Mouse (Mus musculus) left cerebral cortex, adult 2 months (tissue): ENCODE measurements around the gene Tmprss4. TPM values are rescaled to one million over a fixed set of nuclear protein-coding genes. Genes with fewer than 3 reads are reported as not detected.

Source experiments
- DNase-seq, 2 experiments: peaks; one replicate each; pipeline ENCODE4 v3.0.0; 2021 to 2022; ENCODE audit warnings: low spot score in 2 of 2, mixed read lengths in 1 of 2; ENCODE audit errors: extremely low spot score in 1 of 2
- H3K27ac ChIP-seq: fragments of 200-600 bp; 2 replicates; pipeline ENCODE4 v1.8.1; 2022
- H3K4me3 ChIP-seq: fragments of 200-600 bp; 2 replicates; pipeline ENCODE4 v1.8.1; 2022
- CTCF ChIP-seq: fragments of 200-600 bp; IDR thresholded peaks from 2 replicates; pipeline ENCODE4 v1.8.1; 2022; ENCODE audit warnings: antibody characterized with exemption, mild to moderate bottlenecking, moderate library complexity
- intact Hi-C: fragments of 180-260 bp; cut with DNase I; formaldehyde crosslinking; loops from one replicate; pipeline ENCODE4 v1.15.1; 2025
- total RNA-seq, 2 experiments: library from RNA; stranded (reverse); gene quantifications; 2 replicates each; pipeline ENCODE4 v1.2.3; 2021

Gene Tmprss4
- total RNA-seq, 2 experiments from 2014 or later, result not detected

DNA sequence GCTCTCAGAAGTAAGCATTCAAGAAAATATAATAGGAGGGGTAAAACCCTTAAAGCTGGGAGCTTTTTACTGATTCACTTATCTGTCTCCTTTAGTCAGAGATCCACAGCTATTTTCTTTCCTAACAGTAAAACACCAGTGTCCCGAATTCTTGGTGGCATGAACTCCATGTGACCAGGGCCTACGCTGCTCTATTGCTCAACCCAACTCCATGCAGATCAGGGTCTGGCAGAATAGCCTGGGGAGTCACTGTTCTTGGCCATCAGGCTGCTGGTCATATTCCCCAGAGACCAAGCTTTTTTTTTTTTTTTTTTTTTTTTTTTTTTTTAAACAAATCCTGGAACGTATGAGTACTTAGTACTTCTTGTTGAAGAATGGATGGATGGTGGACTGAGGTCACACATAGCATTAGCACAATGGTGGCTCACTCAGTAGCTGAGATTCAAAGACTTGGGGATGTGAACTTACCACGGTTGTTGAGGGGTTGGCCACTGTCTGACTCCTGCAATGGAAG is 14.2 kb downstream of the Tmprss4 start:
- Histone ChIP-seq H3K27ac (no peak overlapping the region), H3K4me3 (no peak overlapping the region)
- no peak for TF ChIP-seq CTCF
- DNase-seq, result no peak
- intact Hi-C loops, result no loop called here

DNA sequence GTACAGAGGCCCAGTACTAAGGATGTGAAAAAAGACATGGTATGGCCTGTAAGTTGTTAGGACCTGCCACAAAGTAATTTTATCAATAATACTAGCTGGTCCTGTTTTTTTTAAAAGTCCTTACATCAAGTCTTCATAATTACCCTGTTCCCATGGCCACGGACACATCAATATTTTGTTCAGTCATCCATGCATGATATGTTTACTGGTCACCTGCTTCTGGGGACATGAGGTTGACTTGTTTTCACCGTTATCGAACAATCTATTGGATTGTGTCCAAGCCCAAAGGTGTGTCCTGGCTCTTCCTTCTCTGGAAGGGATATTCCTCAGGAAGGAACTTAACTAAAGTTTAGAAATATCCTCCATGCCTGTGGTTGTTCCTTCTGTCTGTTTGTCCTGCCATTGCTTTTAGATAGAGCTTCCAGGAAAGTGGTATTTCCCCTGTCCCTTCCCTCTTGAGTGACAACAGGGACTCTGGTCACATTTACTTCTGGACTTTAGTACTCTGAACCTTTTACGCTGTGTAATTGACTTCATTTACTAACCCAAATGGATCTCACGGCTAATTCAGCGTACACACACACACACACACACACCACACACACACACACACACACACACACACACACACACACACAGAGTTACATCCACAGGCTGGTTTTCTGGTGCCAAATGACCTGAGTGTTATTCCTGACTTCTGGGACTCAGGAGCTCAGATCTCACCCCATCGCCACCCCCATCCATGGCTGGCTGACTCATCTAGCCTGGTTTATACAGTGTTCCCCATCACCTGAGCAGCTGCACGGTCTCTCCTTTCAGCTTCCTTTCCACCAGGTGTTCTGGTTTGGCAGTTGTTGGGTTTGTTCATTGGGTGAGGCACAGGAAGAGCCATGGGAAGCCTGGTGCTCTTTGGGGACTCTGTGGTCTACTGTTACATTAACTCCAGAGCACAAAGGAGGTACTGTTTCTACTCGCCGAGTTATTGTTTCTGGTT is 15.0 kb downstream of the Tmprss4 start:
- peak in 1 of 2 experiments; percentile 21 for DNase-seq
- intact Hi-C loops, result no loop called here
- no peak overlapping the region for H3K27ac ChIP-seq
- TF ChIP-seq CTCF, result no peak
- no peak overlapping the region for H3K4me3 ChIP-seq

DNA sequence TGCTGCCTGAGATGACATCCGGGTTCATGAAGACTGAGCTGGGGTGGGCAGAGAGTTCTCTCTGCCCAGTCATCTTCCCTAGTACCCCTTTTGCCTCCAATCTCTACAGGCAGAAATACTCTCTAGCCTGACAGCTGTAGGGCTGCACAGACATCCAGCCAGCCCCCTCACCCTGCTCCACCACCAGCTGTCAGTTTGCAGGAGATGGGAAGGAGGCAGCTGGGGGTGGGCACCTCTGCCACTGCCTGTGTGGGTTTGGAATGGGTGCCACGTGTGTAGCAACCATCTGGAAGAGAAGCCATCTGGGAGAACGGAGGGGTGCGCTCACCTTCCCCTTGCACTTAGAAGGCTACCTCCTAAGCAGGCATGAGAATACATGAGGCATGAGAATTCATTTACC is 18.6 kb downstream of the Tmprss4 start:
- peak; percentile 60 to 64 for DNase-seq
- Histone ChIP-seq H3K4me3 (no peak overlapping the region), H3K27ac (peak overlapping the region; percentile 81)
- no peak for TF ChIP-seq CTCF
- intact Hi-C loops, result no loop called here

DNA sequence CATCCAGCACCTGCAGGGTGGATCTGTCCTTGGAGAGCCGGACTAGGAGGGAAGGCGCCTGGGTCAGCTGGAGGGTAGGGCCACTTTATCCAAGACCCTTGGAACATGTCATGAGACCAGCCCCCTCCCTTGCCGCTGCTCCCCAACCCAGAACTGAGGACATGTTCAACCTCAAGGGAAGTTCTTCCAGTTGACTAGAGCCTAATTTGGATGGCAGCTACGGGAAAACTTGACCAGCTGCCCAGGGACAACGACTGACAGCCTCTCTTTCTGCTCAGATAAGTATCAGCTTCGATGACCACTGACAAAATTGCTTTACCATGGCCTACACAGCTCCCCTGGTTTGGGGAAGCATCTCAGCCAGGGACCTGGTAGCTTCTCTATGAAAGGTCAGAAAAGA is 20.6 kb downstream of the Tmprss4 start:
- intact Hi-C loops, result no loop called here
- TF ChIP-seq CTCF, result no peak
- DNase-seq, result no peak
- peak overlapping the region; percentile 82 for H3K27ac ChIP-seq
- no peak overlapping the region for H3K4me3 ChIP-seq

DNA sequence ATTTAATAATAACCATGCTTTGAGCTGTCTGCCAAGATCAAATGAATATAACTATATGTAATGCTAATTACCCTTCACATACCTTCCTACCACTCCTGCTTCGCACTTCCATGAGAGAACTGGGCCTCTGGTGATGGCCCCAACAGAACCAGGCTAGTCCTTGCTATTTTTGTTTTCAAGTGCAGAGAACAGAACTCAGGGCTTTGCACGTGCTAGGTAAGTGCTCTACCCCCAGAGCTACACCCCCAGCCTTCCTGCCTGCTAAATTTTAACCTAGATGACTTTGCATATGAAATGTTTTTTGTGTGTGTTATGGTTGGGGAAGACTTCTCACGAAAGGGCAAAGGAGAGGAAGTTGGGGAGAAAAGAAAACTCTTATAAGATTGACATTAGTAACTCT is 21.4 kb downstream of the Tmprss4 start:
- no peak overlapping the region for H3K4me3 ChIP-seq
- no peak for DNase-seq
- intact Hi-C loops, result loop anchor here (1.0 kb wide), 1 partner anchor 12 kb away; no protein-coding TSS in a partner anchor

DNA sequence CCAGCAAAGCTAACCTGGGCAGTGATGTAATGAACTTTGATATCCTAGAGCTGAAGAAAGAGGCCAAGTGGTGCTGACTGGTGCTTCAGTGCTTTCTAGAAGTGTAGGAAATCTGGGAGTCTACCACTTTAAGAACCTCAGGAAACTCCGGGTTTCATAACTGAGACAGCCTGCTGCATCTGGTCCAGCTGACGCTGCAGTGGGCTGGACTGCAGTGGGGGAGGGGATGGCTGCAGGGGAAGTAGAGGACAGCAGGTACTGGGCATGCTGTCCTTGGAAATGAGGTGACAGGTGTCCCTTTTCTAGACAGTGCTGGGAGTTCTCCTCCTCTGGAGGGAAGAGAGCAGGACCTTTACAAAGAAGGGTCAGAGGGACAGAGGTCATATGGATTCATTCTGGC is 22.1 kb downstream of the Tmprss4 start, which contains the start of gene BC049352:
Gene BC049352, plus strand, starts transcription at position 238 of the 400 bp plus-strand sequence.
- no peak for TF ChIP-seq CTCF
- H3K27ac ChIP-seq, result peak within 1 kb of the TSS; percentile 82

More for the DNA sequence above, 21.4 kb downstream of the Tmprss4 start:
- TF ChIP-seq CTCF, result no peak
- H3K27ac ChIP-seq, result peak overlapping the region; percentile 82

DNA sequence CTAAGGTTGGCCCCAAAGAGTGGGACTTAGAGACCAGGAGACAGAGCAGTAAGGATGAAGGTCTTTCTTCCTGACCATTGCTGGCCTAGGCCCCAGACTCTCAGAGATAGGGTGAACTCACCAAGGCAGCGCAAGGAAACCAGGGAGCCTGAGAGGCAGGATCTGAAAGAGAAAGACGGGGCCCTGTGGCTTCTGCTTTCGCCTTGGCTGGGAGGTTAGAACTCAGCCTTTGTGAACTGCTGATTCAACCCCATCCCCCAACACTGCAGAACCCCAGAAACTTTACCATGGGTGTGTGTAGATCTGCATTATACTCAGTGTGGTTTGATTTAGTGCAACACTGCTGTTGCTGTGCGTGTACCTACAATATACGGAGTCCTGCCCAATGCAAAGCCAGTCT is 24.6 kb downstream of the Tmprss4 start:
- no peak overlapping the region for H3K4me3 ChIP-seq
- no peak overlapping the region for H3K27ac ChIP-seq
- no peak for DNase-seq
- no peak for TF ChIP-seq CTCF
- intact Hi-C loops, result no loop called here

More for the DNA sequence above, 22.1 kb downstream of the Tmprss4 start, which contains the start of gene BC049352:
- H3K4me3 ChIP-seq, result no peak within 1 kb of the TSS
- intact Hi-C loops, result loop anchor here (1.0 kb wide), 1 partner anchor 11 kb away; no protein-coding TSS in a partner anchor
- peak in 1 of 2 experiments; percentile 29 for DNase-seq

DNA sequence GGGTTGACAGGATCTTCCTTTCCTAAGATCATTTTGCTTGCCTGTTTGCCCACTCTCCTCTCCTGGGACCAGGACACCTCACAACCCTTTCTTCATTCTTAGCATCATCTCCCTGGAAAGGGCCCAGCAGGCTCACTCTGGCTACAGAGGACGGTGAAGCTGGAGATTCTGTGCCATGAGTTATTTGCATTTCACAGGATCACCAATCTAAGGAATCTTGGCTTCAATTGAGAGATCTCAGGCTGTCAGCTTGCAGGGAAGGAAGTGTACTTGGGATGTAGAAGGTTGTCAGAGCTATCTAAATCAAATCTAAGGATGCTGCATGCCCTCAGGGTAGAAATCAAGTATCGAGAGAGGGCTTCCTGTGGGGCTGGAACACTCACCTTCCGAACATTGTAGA is 30.4 kb downstream of the Tmprss4 start:
- TF ChIP-seq CTCF, result no peak
- DNase-seq, result no peak
- peak overlapping the region; percentile 21 for H3K27ac ChIP-seq
- intact Hi-C loops, result no loop called here
- H3K4me3 ChIP-seq, result no peak overlapping the region

DNA sequence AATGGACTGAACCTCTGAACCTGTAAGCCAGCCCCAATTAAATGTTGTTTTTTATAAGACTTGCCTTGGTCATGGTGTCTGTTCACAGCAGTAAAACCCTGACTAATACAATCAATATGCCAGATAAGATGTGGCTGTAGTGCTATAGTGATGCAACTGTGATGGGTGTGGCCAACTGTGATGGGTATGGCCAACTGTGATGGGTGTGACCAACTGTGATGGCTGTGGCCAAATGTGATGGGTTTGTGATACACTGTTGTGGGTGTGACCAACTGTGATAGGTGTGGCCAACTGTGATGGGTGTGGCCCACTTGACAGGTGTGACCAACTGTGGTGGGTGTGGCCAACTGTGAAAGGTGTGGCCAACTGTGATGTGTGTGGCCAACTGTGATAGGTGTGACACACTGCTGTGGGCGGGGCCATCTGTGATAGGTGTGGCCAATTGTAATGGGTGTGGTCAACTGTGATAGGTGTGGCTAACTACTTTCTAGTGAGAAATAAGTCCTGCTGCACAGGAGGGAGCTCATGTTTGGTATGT is 32.8 kb downstream of the Tmprss4 start:
- H3K4me3 ChIP-seq, result no peak overlapping the region
- intact Hi-C loops, result no loop called here
- TF ChIP-seq CTCF, result no peak
- DNase-seq, result no peak
- no peak overlapping the region; the same call in 1 of the 2 replicates for H3K27ac ChIP-seq

DNA sequence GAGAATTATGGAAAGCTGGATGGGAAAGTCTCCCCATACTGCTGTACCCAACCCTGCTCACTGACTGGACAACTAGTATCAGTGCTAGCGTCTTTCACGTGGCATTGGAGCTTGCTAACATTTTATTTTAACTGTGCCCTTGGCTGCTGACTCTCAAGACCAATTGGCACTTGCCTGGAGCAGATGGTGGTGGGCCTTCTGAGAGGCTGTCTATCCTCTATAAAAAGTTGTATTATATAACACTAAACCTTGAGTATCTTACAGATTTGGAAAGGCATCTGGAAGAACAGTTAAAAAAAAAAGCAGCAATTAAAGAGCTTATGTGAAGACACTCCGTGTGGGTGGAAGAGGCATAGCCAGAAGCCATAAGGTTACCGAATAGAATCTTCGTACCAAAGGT is 33.7 kb downstream of the Tmprss4 start:
- TF ChIP-seq CTCF, result no peak
- H3K4me3 ChIP-seq, result no peak overlapping the region
- peak overlapping the region; percentile 71 for H3K27ac ChIP-seq
- intact Hi-C loops, result loop anchor here (1.0 kb wide), 1 partner anchor 12 kb away; the partner anchor contains the start of gene BC049352
- peak; percentile 31 to 58 for DNase-seq

DNA sequence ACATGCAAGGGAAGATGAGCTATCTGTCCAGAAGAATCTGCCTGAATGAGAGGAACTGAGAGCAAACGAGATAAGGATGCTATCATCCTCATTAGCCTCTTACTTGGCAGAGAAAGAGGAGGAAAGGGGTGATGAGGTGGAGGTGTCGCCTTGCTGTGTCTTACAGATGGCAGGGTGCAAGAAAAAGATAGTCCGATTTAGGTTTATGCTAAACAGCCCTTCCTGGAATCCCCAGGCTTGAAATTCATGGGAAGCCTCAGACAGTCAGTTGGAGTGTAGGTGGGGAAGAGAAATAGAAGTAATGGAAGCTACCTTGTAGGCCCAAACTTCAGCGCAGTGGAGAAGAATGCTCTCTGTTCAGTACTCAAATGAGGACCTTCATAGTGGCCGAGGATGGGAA is 36.0 kb downstream of the Tmprss4 start:
- Histone ChIP-seq H3K4me3 (no peak overlapping the region), H3K27ac (peak overlapping the region; percentile 80)
- TF ChIP-seq CTCF, result no peak
- intact Hi-C loops, result no loop called here
- no peak for DNase-seq

DNA sequence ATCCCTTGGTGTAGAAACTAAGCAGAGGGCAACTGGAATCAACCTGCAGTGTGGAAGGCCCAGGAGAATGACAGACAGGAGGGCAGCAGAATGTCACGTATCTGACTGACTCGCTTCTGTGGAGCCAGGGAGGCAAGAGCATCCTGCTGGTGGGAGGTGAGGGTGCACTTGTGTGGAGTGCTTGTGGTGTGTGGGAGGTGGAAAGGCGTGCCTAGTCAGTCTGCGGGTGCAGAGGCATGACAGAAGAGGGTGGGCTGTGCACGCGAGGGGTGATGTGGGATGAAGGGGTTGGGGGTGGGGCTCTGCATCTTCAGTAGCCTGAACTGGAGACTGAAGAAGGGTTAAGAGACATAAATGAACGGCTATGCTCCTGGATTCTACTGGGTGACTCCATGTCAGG is 50.5 kb downstream of the Tmprss4 start:
- DNase-seq, result no peak
- no peak for TF ChIP-seq CTCF
- intact Hi-C loops, result no loop called here
- no peak overlapping the region for H3K27ac ChIP-seq
- no peak overlapping the region for H3K4me3 ChIP-seq
